Mouse (Mus musculus): Measurements from ENCODE around the gene Actn2. TPM values are rescaled to one million over a fixed set of nuclear protein-coding genes. Genes with fewer than 3 reads are reported as not detected.

Actn2 gene
- total RNA-seq (2021), result 10 to 100 TPM; 22.4 to 24.0 TPM

- DNase-seq (ENCODE audit: extremely low spot score in 1 of 2, low spot score in 2 of 2), result peak; percentile 68 to 88
- intact Hi-C loops (cut with DNase I), result loop anchor here (5.0 kb wide), 1 partner anchor 42 kb away; no protein-coding TSS in a partner anchor
Measured at GRCm38 (mm10) chr13:12340183-12340975, at the start of gene Actn2. TSS of gene Actn2 (minus strand) at chr13:12340760.

GRCm38 (mm10) chr13:12386286-12386685, 45.7 kb upstream of the Actn2 start:
- intact Hi-C loops (cut with DNase I), result loop anchor here (2.0 to 10.0 kb wide), 2 partner anchors 89 to 171 kb away; no protein-coding TSS in a partner anchor
- DNase-seq (ENCODE audit: extremely low spot score in 1 of 2, low spot score in 2 of 2), result peak in 1 of 2 experiments; percentile 20

DNA sequence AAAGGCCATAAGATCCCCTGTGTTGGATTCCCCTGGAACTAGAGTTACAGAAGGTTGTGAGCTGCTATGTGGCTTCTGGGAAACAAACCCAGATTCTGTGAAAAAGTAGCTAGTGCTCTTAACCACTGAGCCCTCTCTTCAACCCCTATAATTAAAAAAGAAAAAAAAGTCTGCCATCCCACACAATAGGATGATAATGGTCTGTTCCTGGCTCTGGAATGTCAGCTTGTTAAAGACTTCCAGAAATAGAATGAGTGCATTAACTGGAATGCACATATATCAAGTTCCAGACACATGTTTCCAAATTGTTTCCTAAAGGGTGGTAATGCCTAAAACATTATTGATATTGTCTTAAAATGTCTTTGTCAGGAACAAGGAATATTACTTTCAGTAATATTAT, 44.2 kb upstream of the Actn2 start:
- no peak for DNase-seq (ENCODE audit: extremely low spot score in 1 of 2, low spot score in 2 of 2)
- intact Hi-C loops (cut with DNase I), result loop anchor here (5.0 to 10.0 kb wide), 2 partner anchors 42 to 170 kb away; partner anchors contain the start of gene Actn2

GRCm38 (mm10) chr13:12376778-12377177, 36.2 kb upstream of the Actn2 start:
- no peak for DNase-seq (ENCODE audit: extremely low spot score in 1 of 2, low spot score in 2 of 2)
- intact Hi-C loops (cut with DNase I), result no loop called here

GRCm38 (mm10) chr13:12372755-12373154, 32.2 kb upstream of the Actn2 start:
- no peak for DNase-seq (ENCODE audit: extremely low spot score in 1 of 2, low spot score in 2 of 2)
- intact Hi-C loops (cut with DNase I), result no loop called here

DNA sequence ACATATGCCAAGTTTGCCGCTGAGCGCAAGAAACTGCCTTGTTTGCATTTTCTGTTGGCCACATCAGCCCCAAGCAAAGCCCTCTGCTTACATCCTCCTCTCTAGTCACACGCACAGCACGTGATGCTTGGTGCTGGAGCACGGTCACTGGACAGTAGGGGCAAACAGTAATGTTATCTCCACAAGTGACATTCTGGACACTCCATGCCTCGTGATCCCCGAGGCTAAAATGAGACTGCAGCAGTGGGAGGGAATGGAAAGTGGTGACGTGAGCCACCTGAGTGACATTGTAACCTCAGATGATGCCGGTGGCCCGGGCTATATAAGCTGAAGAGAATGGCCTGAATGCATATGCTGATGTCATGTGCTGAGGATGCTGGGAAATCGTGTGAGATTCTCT, 29.4 kb upstream of the Actn2 start:
- DNase-seq (ENCODE audit: extremely low spot score in 1 of 2, low spot score in 2 of 2), result peak in 1 of 2 experiments; percentile 19
- intact Hi-C loops (cut with DNase I), result no loop called here

GRCm38 (mm10) chr13:12369041-12369621, 28.6 kb upstream of the Actn2 start:
- DNase-seq (ENCODE audit: extremely low spot score in 1 of 2, low spot score in 2 of 2), result peak in 1 of 2 experiments; percentile 34
- intact Hi-C loops (cut with DNase I), result no loop called here

GRCm38 (mm10) chr13:12361486-12361885, 20.9 kb upstream of the Actn2 start:
- intact Hi-C loops (cut with DNase I), result no loop called here
- no peak for DNase-seq (ENCODE audit: extremely low spot score in 1 of 2, low spot score in 2 of 2)

- DNase-seq (ENCODE audit: extremely low spot score in 1 of 2, low spot score in 2 of 2), result no peak
- intact Hi-C loops (cut with DNase I), result no loop called here
Measured at GRCm38 (mm10) chr13:12357554-12357953, 17.0 kb upstream of the Actn2 start.

GRCm38 (mm10) chr13:12356184-12356583, 15.6 kb upstream of the Actn2 start:
- DNase-seq (ENCODE audit: extremely low spot score in 1 of 2, low spot score in 2 of 2), result no peak
- intact Hi-C loops (cut with DNase I), result no loop called here

DNA sequence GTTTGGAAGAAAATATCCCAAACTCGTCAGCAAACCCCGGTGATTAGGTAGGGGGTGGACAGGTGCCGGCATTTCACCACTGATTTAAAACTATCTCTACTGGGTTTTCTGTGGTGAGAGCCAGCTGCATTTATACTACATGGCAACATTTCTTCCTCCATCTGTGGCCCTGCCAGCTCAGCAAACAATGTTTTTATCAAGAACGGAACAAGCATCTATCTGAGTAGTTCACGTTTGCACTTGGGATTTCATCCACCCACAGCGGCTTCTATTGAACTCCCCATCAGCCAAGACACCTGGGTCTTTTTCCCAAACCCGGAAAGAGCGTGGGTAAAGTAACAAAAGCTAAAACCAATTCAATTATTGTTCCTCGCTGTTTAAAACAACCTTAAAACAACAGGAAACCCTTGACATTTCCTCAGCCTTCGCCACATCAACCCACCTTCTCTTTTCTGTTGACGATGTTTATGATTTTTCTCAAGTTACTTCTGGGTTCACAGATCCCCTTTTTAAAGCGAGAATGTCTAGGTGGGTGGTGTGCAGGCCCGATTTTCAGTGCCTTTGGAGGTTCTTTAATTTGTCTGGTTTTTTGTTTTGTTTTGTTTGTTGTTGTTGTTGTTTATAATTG, 8.8 kb upstream of the Actn2 start:
- no peak for DNase-seq (ENCODE audit: extremely low spot score in 1 of 2, low spot score in 2 of 2)
- intact Hi-C loops (cut with DNase I), result no loop called here

DNA sequence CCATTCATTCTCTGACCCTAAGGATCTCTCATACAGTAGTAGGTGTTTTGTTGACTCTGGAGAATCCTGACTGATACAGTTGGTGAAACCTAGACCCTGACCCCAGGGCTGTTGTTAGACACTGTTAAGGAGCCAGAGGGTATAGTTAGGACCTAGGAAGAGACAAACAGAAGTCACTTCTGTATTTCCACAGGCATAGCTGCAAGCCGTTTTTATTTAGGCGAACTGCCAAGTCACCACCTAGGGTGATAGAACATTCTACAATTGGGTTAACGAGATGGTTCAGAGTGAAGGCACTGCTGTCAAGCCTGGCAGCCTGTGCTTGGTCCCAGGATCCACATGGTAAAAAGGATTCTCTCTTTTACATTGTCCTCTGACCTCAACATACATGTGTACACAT, 6.3 kb upstream of the Actn2 start:
- intact Hi-C loops (cut with DNase I), result no loop called here
- DNase-seq (ENCODE audit: extremely low spot score in 1 of 2, low spot score in 2 of 2), result no peak

DNA sequence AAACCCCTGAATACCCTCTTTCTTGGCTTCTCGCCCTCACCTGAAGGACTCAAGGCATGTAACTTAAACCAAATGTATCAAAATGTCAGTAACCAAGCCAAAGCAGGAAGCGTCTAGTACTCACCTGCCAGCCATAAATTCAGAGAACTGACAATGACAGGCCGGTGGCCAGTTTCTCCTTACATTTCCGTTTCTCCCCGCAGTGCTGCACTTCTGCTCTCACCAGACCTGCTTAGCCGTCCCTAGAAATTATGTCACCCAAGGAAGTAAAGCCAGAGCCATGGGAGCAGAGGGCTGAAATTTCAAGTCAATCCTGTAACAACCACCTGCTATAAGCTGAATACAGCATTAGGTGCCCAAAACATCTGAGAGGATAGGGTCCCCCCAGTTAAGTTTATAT, 887 bp upstream of the Actn2 start:
- intact Hi-C loops (cut with DNase I), result loop anchor here (5.0 kb wide), 1 partner anchor 41 kb away; no protein-coding TSS in a partner anchor

GRCm38 (mm10) chr13:12339446-12339845, 1.1 kb downstream of the Actn2 start:
- DNase-seq (ENCODE audit: extremely low spot score in 1 of 2, low spot score in 2 of 2), result no peak
- intact Hi-C loops (cut with DNase I), result no loop called here

More for the DNA sequence above, 887 bp upstream of the Actn2 start:
- no peak for DNase-seq (ENCODE audit: extremely low spot score in 1 of 2, low spot score in 2 of 2)

DNA sequence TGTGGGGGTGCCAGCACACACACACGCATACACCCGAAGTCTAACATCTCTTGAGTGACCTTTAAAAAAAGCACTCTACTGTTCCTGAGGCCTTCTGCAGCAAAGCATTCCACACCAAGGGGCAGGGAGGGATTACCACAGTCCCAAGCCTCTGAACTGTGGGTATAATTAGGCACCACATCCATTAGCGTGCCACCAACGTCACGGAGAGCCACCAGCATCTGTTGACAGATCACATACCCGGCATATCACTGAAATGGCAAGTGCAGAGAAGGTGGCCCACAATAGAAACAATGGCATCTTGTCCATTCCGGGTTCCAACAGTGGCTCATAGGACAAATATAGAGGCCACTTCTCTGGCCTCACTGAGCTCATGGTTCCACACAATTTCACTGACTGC, 2.8 kb downstream of the Actn2 start:
- no peak for DNase-seq (ENCODE audit: extremely low spot score in 1 of 2, low spot score in 2 of 2)
- intact Hi-C loops (cut with DNase I), result no loop called here

DNA sequence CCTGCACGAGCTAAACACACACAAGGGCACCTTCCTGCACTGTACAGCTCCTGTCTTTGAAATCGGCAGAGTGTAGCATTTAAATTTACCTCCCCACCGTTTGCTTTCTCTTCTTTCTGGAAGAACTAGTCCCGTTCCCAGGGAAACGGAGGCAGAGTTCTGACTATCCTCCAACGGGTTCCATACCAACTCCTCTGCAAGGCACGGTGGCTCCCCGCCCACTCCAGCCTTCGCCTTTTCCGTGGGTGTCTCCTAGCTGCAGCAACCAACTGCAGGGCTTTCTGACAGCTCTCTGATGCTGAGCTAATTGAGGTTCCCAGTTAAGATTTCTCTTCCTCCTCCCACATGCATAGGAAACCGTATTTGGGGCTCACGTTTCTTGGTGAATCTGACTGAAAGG, 6.5 kb downstream of the Actn2 start:
- intact Hi-C loops (cut with DNase I), result no loop called here
- DNase-seq (ENCODE audit: extremely low spot score in 1 of 2, low spot score in 2 of 2), result peak; percentile 62 to 77

- DNase-seq (ENCODE audit: extremely low spot score in 1 of 2, low spot score in 2 of 2), result no peak
- intact Hi-C loops (cut with DNase I), result no loop called here
Measured at GRCm38 (mm10) chr13:12331528-12331927, 9.0 kb downstream of the Actn2 start.

DNA sequence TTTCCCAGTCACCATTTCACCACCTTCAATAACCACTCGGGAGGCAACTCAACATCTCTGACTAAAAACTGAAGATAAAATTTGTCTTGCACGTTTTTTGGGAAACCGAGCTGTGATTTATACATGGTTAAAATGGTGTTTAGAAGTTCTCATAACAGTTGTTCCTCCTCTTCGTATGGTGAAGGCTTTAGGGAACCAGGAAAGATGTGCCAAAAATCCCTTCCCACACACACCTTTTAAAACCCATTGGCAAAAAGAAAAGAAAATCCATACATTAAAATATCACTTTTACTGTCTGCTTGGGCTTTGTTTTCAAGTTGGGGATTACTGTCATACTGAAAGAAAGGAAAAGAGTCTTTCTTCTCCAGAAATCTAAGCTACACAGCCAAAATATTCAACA, 12.2 kb downstream of the Actn2 start:
- no peak for DNase-seq (ENCODE audit: extremely low spot score in 1 of 2, low spot score in 2 of 2)
- intact Hi-C loops (cut with DNase I), result no loop called here

GRCm38 (mm10) chr13:12327577-12327976, 13.0 kb downstream of the Actn2 start:
- intact Hi-C loops (cut with DNase I), result no loop called here
- DNase-seq (ENCODE audit: extremely low spot score in 1 of 2, low spot score in 2 of 2), result no peak

Measured in left cerebral cortex, postnatal 10 days (tissue).